Mouse (Mus musculus) lung, postnatal 36 days (tissue): ENCODE measurements around the gene Hist1h2bb.
A peak's percentile ranks its signal among the peaks of the same experiment; 100 is the strongest.
"Not testable (repeated sequence)": the region's sequence is repeated elsewhere in the genome, so short reads cannot be mapped to it uniquely, and the experiment has no call there.

Source experiments
- DNase-seq: peaks from one replicate; pipeline ENCODE4 v3.0.0; 2022; ENCODE audit warnings: mixed read lengths

Gene Hist1h2bb

GRCm38 (mm10) chr13:23766772-23767171 is 20.2 kb downstream of the Hist1h2bb start:
- DNase-seq = no peak

GRCm38 (mm10) chr13:23768834-23769397 is 22.4 kb downstream of the Hist1h2bb start:
- DNase-seq = no peak

- DNase-seq = not testable (repeated sequence)
Observed at GRCm38 (mm10) chr13:23769613-23770012, 23.1 kb downstream of the Hist1h2bb start, which contains the start of gene Trim38. TSS of gene Trim38 (plus strand) at chr13:23769913.

GRCm38 (mm10) chr13:23772561-23773313 is 26.2 kb downstream of the Hist1h2bb start:
- DNase-seq = peak; percentile 35

- no peak for DNase-seq
Observed at GRCm38 (mm10) chr13:23778339-23778738, 31.8 kb downstream of the Hist1h2bb start.

- no peak for DNase-seq
Observed at GRCm38 (mm10) chr13:23779025-23779424, 32.5 kb downstream of the Hist1h2bb start.

GRCm38 (mm10) chr13:23792520-23792919 is 46.0 kb downstream of the Hist1h2bb start:
- DNase-seq = peak; percentile 79
